Mouse (Mus musculus) adrenal gland, adult 18-20 months (tissue): ENCODE data around the gene Dppa2. TPM values are rescaled to one million over a fixed set of nuclear protein-coding genes. Genes with fewer than 3 reads are reported as not detected.
"Not testable (repeated sequence)": the region's sequence is repeated elsewhere in the genome, so short reads cannot be mapped to it uniquely, and the experiment has no call there.

Source experiments
- DNase-seq, 2 experiments: peaks; one replicate each; pipeline ENCODE4 v3.0.0; 2021 to 2022; ENCODE audit warnings: low spot score in 2 of 2
- long read RNA-seq, 2 experiments: library from polyadenylated mRNA; stranded (forward); transcript quantifications; one replicate each; pipeline ENCODE4 v2.0.0; 2021
- total RNA-seq, 2 experiments: library from RNA; stranded (reverse); gene quantifications; 1 replicate in 1 of 2; 2 replicates in 1 of 2; pipeline ENCODE4 v1.2.3; 2021

Gene Dppa2
- total RNA-seq = not detected
- long read RNA-seq, experiment 1 = 0 reads
- long read RNA-seq, experiment 2 = 0 reads

DNA sequence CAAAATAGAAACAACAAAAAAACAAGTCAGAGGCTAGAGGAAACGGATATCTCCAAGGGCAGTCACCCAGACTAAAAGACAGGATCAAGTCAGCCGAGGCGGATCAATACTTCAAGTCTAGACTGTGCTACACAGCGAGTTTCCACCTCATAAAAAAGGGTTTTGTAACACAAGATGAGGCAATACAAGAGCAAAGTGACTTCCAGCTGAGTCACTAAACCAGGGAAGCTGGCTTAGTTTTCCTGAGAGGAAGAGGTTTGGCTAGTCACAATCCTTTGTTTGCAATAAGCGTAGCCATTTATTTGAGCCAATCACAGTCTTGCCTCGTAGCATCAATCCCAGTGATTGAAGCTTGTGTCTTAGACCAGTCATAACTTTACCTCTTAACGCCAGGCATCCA is at the start of gene Dppa2:
TSS of gene Dppa2 (plus strand) at position 400 of the 400 bp plus-strand sequence.
- DNase-seq = no peak

DNA sequence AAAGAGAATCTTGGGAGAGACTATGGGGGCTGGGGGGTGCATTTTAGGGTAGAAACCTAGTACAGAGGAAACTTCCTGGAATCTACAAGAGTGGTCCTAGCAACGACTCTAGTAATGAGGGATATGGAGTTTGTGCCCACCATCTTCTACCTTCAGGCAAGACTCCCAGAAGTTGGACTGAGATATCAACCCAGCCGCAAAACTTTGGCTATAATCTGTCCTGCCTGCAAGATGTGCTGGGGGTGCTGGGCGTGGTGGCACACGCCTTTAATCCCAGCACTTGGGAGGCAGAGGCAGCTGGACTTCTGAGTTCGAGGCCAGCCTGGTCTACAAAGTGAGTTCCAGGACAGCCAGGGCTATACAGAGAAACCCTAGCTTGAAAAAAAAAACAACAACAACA is 49.1 kb upstream of the Dppa2 start:
- DNase-seq = no peak

GRCm38 (mm10) chr16:48259519-48259918 is 44.2 kb upstream of the Dppa2 start:
- no peak for DNase-seq

DNA sequence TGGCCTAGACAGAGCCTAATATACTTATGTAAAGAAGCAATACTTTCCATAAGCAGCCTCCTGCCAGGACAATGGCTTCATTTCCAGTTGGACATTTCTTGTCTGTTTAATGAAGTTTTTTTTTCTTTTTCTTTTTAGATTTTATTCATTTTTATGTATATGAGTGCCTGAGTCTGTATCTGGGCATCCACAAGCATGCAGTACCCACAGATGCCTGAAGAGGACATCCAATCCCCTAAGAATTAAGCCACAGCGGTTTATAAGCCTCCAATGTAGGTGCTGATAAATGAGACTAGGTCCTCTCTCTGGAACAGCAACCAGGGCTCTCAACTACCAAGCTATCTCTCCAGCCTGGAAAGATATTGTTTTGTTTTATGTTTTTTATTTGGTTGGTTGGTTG is 40.8 kb upstream of the Dppa2 start:
- DNase-seq = no peak

DNA sequence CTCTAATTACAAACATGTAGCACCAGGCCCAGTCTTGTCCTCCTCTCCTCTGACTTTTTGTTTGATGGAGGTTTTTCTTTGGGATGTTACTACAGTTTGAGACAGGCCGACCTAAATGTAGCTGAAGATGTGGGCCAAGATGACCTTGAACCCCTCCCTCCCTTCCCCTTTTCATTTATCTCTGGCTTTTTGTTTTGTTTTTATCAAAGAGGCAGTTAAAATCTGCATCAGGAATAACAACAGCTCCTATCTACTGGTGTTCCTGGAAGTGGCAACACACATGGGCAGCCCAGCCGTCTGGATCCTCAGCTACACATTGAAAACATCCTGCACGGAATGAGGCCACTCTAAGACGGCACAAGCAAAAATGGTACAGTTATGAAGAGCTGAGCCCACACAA is 37.9 kb upstream of the Dppa2 start:
- DNase-seq = no peak

DNA sequence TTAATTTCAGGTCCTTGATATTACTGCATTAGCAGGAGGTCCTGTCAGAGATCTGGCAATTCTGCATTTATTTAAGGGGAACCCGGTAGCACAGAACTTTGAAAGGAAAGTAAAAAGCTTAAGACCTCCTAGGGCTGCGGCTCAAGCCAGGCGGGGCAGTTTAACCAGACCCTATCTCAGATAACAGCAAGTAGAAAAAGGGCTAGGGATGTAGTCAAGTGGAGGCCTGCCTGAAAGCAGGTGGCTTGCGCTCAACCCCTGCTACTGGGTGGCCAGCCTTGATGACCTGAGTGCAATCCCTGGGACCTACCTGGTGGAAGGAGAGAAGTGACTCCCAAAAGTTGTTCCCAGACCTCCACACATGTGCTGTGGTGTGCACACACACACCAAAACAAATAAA is 26.8 kb upstream of the Dppa2 start:
- no peak for DNase-seq

GRCm38 (mm10) chr16:48280883-48281282 is 22.8 kb upstream of the Dppa2 start:
- DNase-seq = no peak

DNA sequence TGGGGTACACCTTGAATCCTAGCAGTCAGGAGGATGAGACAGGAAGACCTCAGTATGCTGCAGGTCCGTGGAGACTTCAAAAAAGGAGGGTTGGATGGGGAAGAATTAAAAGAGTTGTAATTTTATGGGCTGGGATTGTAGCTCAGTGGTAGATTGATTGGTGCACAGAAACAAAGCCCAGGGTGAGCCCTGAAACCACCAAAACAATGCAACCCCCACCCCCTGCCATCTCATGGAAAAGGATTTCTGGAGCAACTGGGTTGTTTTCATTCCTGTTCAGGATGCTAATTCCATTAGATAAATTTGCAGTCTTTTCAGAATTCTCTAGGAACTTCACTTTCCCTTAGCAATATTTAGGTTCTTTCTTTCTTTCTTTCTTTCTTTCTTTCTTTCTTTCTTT is 20.9 kb upstream of the Dppa2 start:
- DNase-seq = no peak

- no peak for DNase-seq
Observed at GRCm38 (mm10) chr16:48283517-48283916, 20.2 kb upstream of the Dppa2 start, which contains the start of gene Dppa4. Gene Dppa4, plus strand, starts transcription at chr16:48283733.

- no peak for DNase-seq
Observed at GRCm38 (mm10) chr16:48285517-48285916, 18.2 kb upstream of the Dppa2 start.

- no peak for DNase-seq
Observed at GRCm38 (mm10) chr16:48297384-48298136, 6.1 kb upstream of the Dppa2 start.

- DNase-seq = no peak
Observed at GRCm38 (mm10) chr16:48299884-48300283, 3.8 kb upstream of the Dppa2 start.

DNA sequence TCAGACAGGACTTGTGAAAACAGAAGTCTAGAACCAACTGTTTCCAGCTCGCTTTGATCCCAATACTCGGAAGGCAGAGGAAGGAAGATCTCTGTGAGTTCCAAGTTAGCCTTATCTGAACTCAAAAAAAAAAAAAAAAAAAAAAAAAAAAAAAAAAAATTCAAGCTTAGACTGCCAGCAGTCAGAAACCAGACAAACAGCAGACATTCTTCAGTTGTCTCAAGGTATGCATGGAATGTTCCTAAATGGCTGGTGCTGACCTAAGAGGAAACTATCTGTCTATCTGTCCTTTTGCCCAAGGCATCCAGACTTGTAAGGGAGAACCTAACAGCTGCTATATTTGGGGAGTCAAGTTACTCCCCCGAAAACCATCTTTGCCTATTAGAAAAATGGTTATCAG is 275 bp downstream of the Dppa2 start:
- DNase-seq = no peak

DNA sequence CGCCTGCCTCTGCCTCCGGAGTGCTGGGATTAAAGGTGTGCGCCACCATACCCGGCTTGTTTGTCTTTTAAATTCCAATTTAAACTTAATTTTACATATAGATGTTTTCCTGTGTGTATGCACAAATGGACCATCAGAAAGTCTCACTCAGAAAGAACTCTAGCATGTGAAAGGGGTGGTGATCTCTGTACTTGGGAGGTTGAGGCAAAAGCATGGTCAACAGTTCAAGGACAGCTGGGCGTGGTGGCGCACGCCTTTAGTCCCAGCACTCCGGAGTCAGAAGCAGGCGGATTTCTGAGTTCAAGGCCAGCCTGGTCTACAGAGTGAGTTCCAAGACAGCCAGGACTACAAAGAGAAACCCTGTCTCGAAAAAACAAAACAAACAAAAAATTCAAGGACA is 5.2 kb downstream of the Dppa2 start:
- DNase-seq = not testable (repeated sequence)

- DNase-seq = no peak
Observed at GRCm38 (mm10) chr16:48309912-48310630, 6.4 kb downstream of the Dppa2 start.

DNA sequence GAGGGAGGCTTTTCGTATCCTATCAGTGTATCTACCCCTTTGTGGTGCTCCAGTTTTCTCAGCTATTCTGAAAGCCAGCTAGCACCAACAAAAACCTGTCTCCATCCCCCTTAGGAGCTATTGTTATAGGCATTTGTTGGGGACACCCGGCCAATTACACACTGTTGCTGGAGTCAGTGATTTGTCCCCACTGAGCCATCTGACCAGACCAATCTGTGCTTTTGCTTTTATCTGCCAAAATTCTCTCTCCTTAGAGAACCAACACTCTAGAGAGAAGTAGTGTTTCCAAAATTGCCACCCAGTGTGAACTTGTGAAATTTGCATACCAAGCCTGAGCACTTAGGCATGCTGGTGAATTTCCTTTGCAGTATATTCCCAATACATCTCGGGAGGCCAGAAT is 11.6 kb downstream of the Dppa2 start:
- no peak for DNase-seq

DNA sequence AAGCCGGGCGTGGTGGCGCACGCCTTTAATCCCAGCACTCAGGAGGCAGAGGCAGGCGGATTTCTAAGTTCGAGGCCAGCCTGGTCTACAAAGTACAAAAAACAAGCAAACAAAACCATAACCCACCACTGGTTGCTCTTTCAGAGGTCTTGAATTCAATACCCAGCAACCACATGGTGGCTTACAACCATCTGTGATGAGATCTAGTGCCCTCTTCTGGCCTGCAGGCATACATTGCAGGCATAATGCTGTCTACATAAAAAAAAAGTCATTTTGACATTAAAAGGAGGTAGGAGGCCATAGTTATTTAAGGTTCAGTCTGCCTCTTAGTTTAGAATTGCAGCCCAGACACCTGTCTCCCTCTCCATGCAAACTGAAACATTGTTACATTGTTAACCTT is 17.1 kb downstream of the Dppa2 start:
- no peak for DNase-seq

GRCm38 (mm10) chr16:48323133-48323532 is 19.4 kb downstream of the Dppa2 start:
- DNase-seq = no peak

DNA sequence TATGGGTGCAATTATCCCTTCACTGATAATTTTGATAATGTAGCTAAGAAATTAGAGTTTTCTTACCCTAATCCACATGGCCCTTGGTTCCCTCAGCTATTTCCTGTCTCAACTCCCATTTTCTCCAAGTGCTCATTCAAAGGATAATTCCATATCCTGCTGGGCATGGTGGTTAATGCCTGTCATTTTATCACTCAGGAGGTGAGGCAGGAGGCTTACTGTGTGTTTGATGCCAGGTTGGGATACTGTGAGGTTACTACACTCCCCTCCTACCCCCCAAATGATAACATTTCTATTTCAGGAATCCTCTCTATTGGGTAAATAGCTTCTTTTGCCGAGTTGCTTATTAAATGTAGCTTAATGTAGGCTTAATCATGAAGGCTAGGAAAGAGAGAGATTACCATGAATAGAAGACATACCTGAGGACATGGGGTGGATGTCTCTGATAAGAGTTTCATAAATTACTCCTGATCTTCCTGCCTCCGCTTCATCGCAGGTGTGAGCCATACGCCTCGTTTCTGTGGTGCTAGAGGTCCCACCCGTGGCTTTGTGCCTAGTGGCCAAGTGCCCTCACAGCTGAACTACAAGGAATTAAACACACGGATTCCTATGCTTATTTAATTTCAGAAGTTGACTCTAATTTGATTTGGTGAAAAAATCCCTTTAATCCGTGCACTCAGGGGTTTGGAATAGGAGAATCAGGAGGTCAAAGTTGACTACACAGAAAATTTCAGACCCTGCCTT is 20.1 kb downstream of the Dppa2 start:
- no peak for DNase-seq

DNA sequence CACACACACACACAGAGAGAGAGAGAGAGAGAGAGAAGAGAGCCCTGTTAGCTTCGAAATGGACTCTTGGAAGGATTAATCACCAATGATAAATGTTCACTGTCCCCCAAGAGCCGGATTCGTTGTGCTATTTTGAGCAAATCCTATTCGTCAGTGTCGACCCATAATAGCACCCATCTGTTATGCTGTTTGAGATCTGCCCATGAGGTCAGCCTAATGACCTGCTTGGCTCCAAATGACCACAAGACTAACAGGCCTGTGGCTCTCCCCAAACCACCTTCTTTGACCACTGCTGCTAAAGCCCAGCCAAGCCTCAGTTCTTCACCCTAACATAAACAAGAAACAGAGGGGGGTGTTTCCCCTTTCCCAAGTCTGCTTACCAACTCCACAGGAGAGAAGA is 23.2 kb downstream of the Dppa2 start:
- DNase-seq = no peak

- DNase-seq = no peak
Observed at GRCm38 (mm10) chr16:48328420-48328819, 24.7 kb downstream of the Dppa2 start.

- DNase-seq = no peak
Observed at GRCm38 (mm10) chr16:48331822-48332221, 28.1 kb downstream of the Dppa2 start.
